Mouse (Mus musculus): ENCODE measurements around the gene Mlph. TPM values are rescaled to one million over a fixed set of nuclear protein-coding genes. Genes with fewer than 3 reads are reported as not detected.

Gene Mlph
- polyA plus RNA-seq, 1 experiment from 2014 or later: 0.38 TPM

GRCm38 (mm10) chr1:90974906-90975649 lies 60.2 kb downstream of the Mlph start:
- Histone ChIP-seq H3K4me1 (peaks cover 31% of the 10 kb centered on the region), H3K27ac (no peak overlapping the region), H3K9me3 (replicated peaks) (no peaks in the 10 kb centered on the region), H3K36me3 (no peaks in the 10 kb centered on the region), H3K4me2 (no peak overlapping the region; the same call in 1 of the 2 replicates), H3K4me3 (replicated peaks) (no peak overlapping the region), H3K9ac (no peak overlapping the region), H3K27me3 (peaks cover 14% of the 10 kb centered on the region)
- WGBS: 31% methylated on average over 12 of the region's 12 CpGs
- 0 out of 2 replicates have a peak, but pooled peaks have one; percentile 46 for ATAC-seq (replicated peaks; ENCODE audit: low FRiP score)

- peaks cover 14% of the 10 kb centered on the region for H3K27me3 ChIP-seq
- H3K27ac ChIP-seq: no peak overlapping the region
- no peaks in the 10 kb centered on the region for H3K36me3 ChIP-seq
- no peak overlapping the region for H3K4me3 ChIP-seq (replicated peaks)
- no peaks in the 10 kb centered on the region for H3K9me3 ChIP-seq (replicated peaks)
- no peak for ATAC-seq (replicated peaks; ENCODE audit: low FRiP score)
- 93% methylated on average over 4 of the region's 4 CpGs for WGBS
- H3K9ac ChIP-seq: no peak overlapping the region
- no peak overlapping the region for H3K4me2 ChIP-seq
- H3K4me1 ChIP-seq: peaks cover 31% of the 10 kb centered on the region
Observed at GRCm38 (mm10) chr1:90975960-90976359, 61.1 kb downstream of the Mlph start.

GRCm38 (mm10) chr1:90980638-90981330 lies 65.9 kb downstream of the Mlph start:
- Histone ChIP-seq H3K27ac (no peak overlapping the region), H3K9ac (no peak overlapping the region), H3K9me3 (replicated peaks) (no peaks in the 10 kb centered on the region), H3K27me3 (no peaks in the 10 kb centered on the region), H3K4me1 (no peaks in the 10 kb centered on the region), H3K4me3 (replicated peaks) (no peak overlapping the region), H3K4me2 (no peak overlapping the region), H3K36me3 (no peaks in the 10 kb centered on the region)
- 60% methylated on average over 10 of the region's 10 CpGs for WGBS
- ATAC-seq (replicated peaks; ENCODE audit: low FRiP score): no peak

- 80% methylated on average over 3 of the region's 3 CpGs for WGBS
- H3K9me3 ChIP-seq (replicated peaks): no peaks in the 10 kb centered on the region
Observed at GRCm38 (mm10) chr1:90981346-90981745, 66.5 kb downstream of the Mlph start.

GRCm38 (mm10) chr1:90995916-90996315 lies 81.0 kb downstream of the Mlph start:
- Histone ChIP-seq H3K27me3 (no peaks in the 10 kb centered on the region), H3K36me3 (no peaks in the 10 kb centered on the region), H3K9me3 (replicated peaks) (peaks cover 3% of the 10 kb centered on the region; the same call in 1 of the 2 replicates), H3K9ac (no peak overlapping the region), H3K4me1 (peaks cover 19% of the 10 kb centered on the region), H3K4me2 (no peak overlapping the region), H3K4me3 (replicated peaks) (no peak overlapping the region), H3K27ac (no peak overlapping the region)
- WGBS: 97% methylated on average over 1 of the region's 1 CpGs
- ATAC-seq (replicated peaks; ENCODE audit: low FRiP score): no peak

More at GRCm38 (mm10) chr1:90981346-90981745, 66.5 kb downstream of the Mlph start:
- Histone ChIP-seq H3K27ac (no peak overlapping the region), H3K9ac (no peak overlapping the region), H3K36me3 (no peaks in the 10 kb centered on the region), H3K4me2 (no peak overlapping the region), H3K4me1 (no peaks in the 10 kb centered on the region), H3K27me3 (no peaks in the 10 kb centered on the region), H3K4me3 (replicated peaks) (no peak overlapping the region)
- no peak for ATAC-seq (replicated peaks; ENCODE audit: low FRiP score)

GRCm38 (mm10) chr1:90997136-90997535 lies 82.3 kb downstream of the Mlph start:
- H3K36me3 ChIP-seq: no peaks in the 10 kb centered on the region
- H3K27me3 ChIP-seq: no peaks in the 10 kb centered on the region
- H3K27ac ChIP-seq: no peak overlapping the region
- H3K4me2 ChIP-seq: no peak overlapping the region
- H3K9ac ChIP-seq: no peak overlapping the region
- no peak for ATAC-seq (replicated peaks; ENCODE audit: low FRiP score)
- H3K4me3 ChIP-seq (replicated peaks): no peak overlapping the region
- H3K4me1 ChIP-seq: peaks cover 19% of the 10 kb centered on the region
- WGBS: 60% methylated on average over 4 of the region's 4 CpGs
- peaks cover 3% of the 10 kb centered on the region; the same call in 1 of the 2 replicates for H3K9me3 ChIP-seq (replicated peaks)

GRCm38 (mm10) chr1:90997641-90998040 lies 82.8 kb downstream of the Mlph start:
- Histone ChIP-seq H3K4me2 (no peak overlapping the region), H3K27ac (no peak overlapping the region), H3K27me3 (no peaks in the 10 kb centered on the region), H3K4me3 (replicated peaks) (no peak overlapping the region), H3K9me3 (replicated peaks) (peaks cover 3% of the 10 kb centered on the region; the same call in 1 of the 2 replicates), H3K4me1 (peaks cover 19% of the 10 kb centered on the region), H3K36me3 (no peaks in the 10 kb centered on the region), H3K9ac (no peak overlapping the region)
- 84% methylated on average over 5 of the region's 5 CpGs for WGBS
- ATAC-seq (replicated peaks; ENCODE audit: low FRiP score): no peak

- ATAC-seq (replicated peaks; ENCODE audit: low FRiP score): peak; percentile 80
- H3K4me3 ChIP-seq (replicated peaks): peak within 1 kb of the TSS; percentile 83
- H3K4me1 ChIP-seq: peaks cover 19% of the 10 kb centered on the region
- H3K9me3 ChIP-seq (replicated peaks): peaks cover 3% of the 10 kb centered on the region; the same call in 1 of the 2 replicates
- peak within 1 kb of the TSS; percentile 78 for H3K9ac ChIP-seq
- H3K27me3 ChIP-seq: no peaks in the 10 kb centered on the region
- peak within 1 kb of the TSS; percentile 98 for H3K4me2 ChIP-seq
- WGBS: 2% methylated on average over 59 of the region's 59 CpGs
- H3K36me3 ChIP-seq: no peaks in the 10 kb centered on the region
- H3K27ac ChIP-seq: no peak within 1 kb of the TSS
Observed at GRCm38 (mm10) chr1:90998268-90998890, 83.5 kb downstream of the Mlph start, which contains the start of gene Lrrfip1. Gene Lrrfip1 (plus strand): TSS chr1:90998737.

- Histone ChIP-seq H3K9me3 (replicated peaks) (peaks cover 3% of the 10 kb centered on the region; the same call in 1 of the 2 replicates), H3K4me2 (peak overlapping the region; percentile 98), H3K27me3 (no peaks in the 10 kb centered on the region), H3K4me1 (peaks cover 19% of the 10 kb centered on the region), H3K4me3 (replicated peaks) (peak overlapping the region; percentile 83), H3K9ac (peak overlapping the region; percentile 78), H3K27ac (no peak overlapping the region), H3K36me3 (no peaks in the 10 kb centered on the region)
- WGBS: 3% methylated on average over 41 of the region's 41 CpGs
- ATAC-seq (replicated peaks; ENCODE audit: low FRiP score): peak; percentile 66
Observed at GRCm38 (mm10) chr1:90998891-90999611, 84.2 kb downstream of the Mlph start.

- H3K27me3 ChIP-seq: no peaks in the 10 kb centered on the region
- peaks cover 19% of the 10 kb centered on the region for H3K4me1 ChIP-seq
- H3K9me3 ChIP-seq (replicated peaks): peaks cover 3% of the 10 kb centered on the region; the same call in 1 of the 2 replicates
- no peak overlapping the region for H3K9ac ChIP-seq
- H3K4me3 ChIP-seq (replicated peaks): peak overlapping the region; percentile 83
- no peak overlapping the region for H3K27ac ChIP-seq
- 60% methylated on average over 10 of the region's 10 CpGs for WGBS
- no peaks in the 10 kb centered on the region for H3K36me3 ChIP-seq
- peak overlapping the region; percentile 98 for H3K4me2 ChIP-seq
- no peak for ATAC-seq (replicated peaks; ENCODE audit: low FRiP score)
Observed at GRCm38 (mm10) chr1:90999911-91000601, 85.2 kb downstream of the Mlph start.

Data from kidney, embryonic 15.5 days (tissue).